Mouse (Mus musculus) CH12.LX (cell line): ENCODE data around the gene Gpatch2. TPM values are rescaled to one million over a fixed set of nuclear protein-coding genes. Genes with fewer than 3 reads are reported as not detected.

Experiments used
- DNase-seq: peaks from one replicate; pipeline ENCODE4 v3.0.0-alpha.2; 2013; ENCODE audit errors: extremely low read depth
- H3K27ac ChIP-seq: 2 replicates; pipeline ENCODE4 v1.5.1; 2012; ENCODE audit warnings: low read depth, mild to moderate bottlenecking, control low read depth, moderate library complexity; ENCODE audit not compliant: insufficient read depth
- H3K27me3 ChIP-seq: replicated peaks from 2 replicates; pipeline ENCODE3; 2012; ENCODE audit warnings: inconsistent platforms
- H3K36me3 ChIP-seq, 2 experiments: replicated peaks in 1 of 2; 2 replicates each; pipeline versions ENCODE3 to v1.6.1; 2012; ENCODE audit warnings: inconsistent platforms in 1 of 2, low read length in 1 of 2, mild to moderate bottlenecking in 1 of 2, mixed read lengths in 1 of 2, moderate library complexity in 1 of 2; ENCODE audit not compliant: control insufficient read depth in 1 of 2, insufficient read depth in 1 of 2
- H3K4me1 ChIP-seq, 2 experiments: 2 replicates each; pipeline ENCODE4 v1.6.1; 2012; ENCODE audit warnings: inconsistent platforms in 1 of 2, moderate library complexity in 1 of 2; ENCODE audit not compliant: insufficient read depth in 2 of 2, control insufficient read depth in 1 of 2
- H3K4me2 ChIP-seq: 2 replicates; pipeline ENCODE4 v1.6.1; 2012; ENCODE audit warnings: low read depth, mild to moderate bottlenecking, control low read depth; ENCODE audit not compliant: poor library complexity, insufficient read depth, severe bottlenecking
- H3K4me3 ChIP-seq, 3 experiments: fragments of 150-350 bp in 1 of 3; sonication (generic) in 1 of 3; replicated peaks in 1 of 3; 2 replicates each; pipeline versions ENCODE3 to v1.5.1; 2011 to 2012; ENCODE audit warnings: low read depth in 2 of 3, low read length in 2 of 3, mild to moderate bottlenecking in 2 of 3, moderate library complexity in 2 of 3, control low read depth in 1 of 3, improper control_type of control experiment in 1 of 3, inconsistent platforms in 1 of 3, mixed read lengths in 1 of 3; ENCODE audit not compliant: poor library complexity in 1 of 3
- H3K79me2 ChIP-seq: replicated peaks from 2 replicates; pipeline ENCODE4 v1.6.1; 2012; ENCODE audit warnings: mild to moderate bottlenecking, moderate library complexity; ENCODE audit not compliant: control insufficient read depth, poor library complexity, insufficient read depth, severe bottlenecking; ENCODE audit errors: extremely low read depth
- H3K9ac ChIP-seq: 2 replicates; pipeline ENCODE4 v1.6.1; 2012; ENCODE audit warnings: low read depth, mild to moderate bottlenecking, control low read depth, moderate library complexity; ENCODE audit not compliant: insufficient read depth
- H3K9me3 ChIP-seq: replicated peaks from 2 replicates; pipeline ENCODE3; 2012; ENCODE audit warnings: low read length, inconsistent platforms, mixed read lengths
- BHLHE40 ChIP-seq: IDR thresholded peaks from 2 replicates; pipeline ENCODE4 v1.6.1; 2011; ENCODE audit warnings: mild to moderate bottlenecking, low read depth, low read length, improper control_type of control experiment
- CHD1 ChIP-seq: IDR thresholded peaks from 2 replicates; pipeline ENCODE4 v1.6.1; 2012; ENCODE audit warnings: low read depth, low read length, improper control_type of control experiment, inconsistent platforms
- CHD2 ChIP-seq: IDR thresholded peaks from 2 replicates; pipeline ENCODE4 v1.6.1; 2011; ENCODE audit warnings: low read length, improper control_type of control experiment
- E2F4 ChIP-seq: IDR thresholded peaks from 2 replicates; pipeline ENCODE4 v1.6.1; 2011; ENCODE audit warnings: low read depth, low read length, improper control_type of control experiment; ENCODE audit not compliant: insufficient replicate concordance
- ETS1 ChIP-seq: conservative IDR thresholded peaks from 2 replicates; pipeline ENCODE4 v1.6.1; 2012; ENCODE audit warnings: low read depth, mild to moderate bottlenecking, inconsistent platforms, low read length, improper control_type of control experiment, moderate library complexity
- HCFC1 ChIP-seq: IDR thresholded peaks from 2 replicates; pipeline ENCODE4 v1.6.1; 2012; ENCODE audit warnings: low read depth, mild to moderate bottlenecking, inconsistent platforms, low read length, improper control_type of control experiment
- IRF4 ChIP-seq: IDR thresholded peaks from 2 replicates; pipeline ENCODE4 v1.6.1; 2014; ENCODE audit warnings: low read depth, mild to moderate bottlenecking, inconsistent platforms, low read length, improper control_type of control experiment
- JUND ChIP-seq: conservative IDR thresholded peaks from 2 replicates; pipeline ENCODE4 v1.6.1; 2011; ENCODE audit warnings: low read depth, low read length, improper control_type of control experiment
- MAFK ChIP-seq: IDR thresholded peaks from 2 replicates; pipeline ENCODE4 v1.6.1; 2011; ENCODE audit warnings: low read length, improper control_type of control experiment; ENCODE audit not compliant: insufficient replicate concordance
- MAX ChIP-seq: IDR thresholded peaks from 2 replicates; pipeline ENCODE4 v1.6.1; 2011; ENCODE audit warnings: low read length, improper control_type of control experiment
- NELFE ChIP-seq: IDR thresholded peaks from 2 replicates; pipeline ENCODE4 v1.6.1; 2011; ENCODE audit warnings: low read depth, low read length, improper control_type of control experiment
- PAX5 ChIP-seq: IDR thresholded peaks from 2 replicates; pipeline ENCODE4 v1.6.1; 2012; ENCODE audit warnings: low read length, inconsistent platforms, mixed read lengths
- POLR2A ChIP-seq: IDR thresholded peaks from 2 replicates; pipeline ENCODE4 v1.6.1; 2011; ENCODE audit warnings: low read depth, mild to moderate bottlenecking, improper control_type of control experiment, low read length
- RAD21 ChIP-seq: IDR thresholded peaks from 2 replicates; pipeline ENCODE4 v1.6.1; 2011; ENCODE audit warnings: low read depth, mild to moderate bottlenecking, low read length, improper control_type of control experiment, moderate library complexity
- SIN3A ChIP-seq: IDR thresholded peaks from 2 replicates; pipeline ENCODE4 v1.6.1; 2012; ENCODE audit warnings: low read length, improper control_type of control experiment, inconsistent platforms
- SMC3 ChIP-seq: IDR thresholded peaks from 2 replicates; pipeline ENCODE4 v1.6.1; 2011; ENCODE audit warnings: low read depth, low read length, improper control_type of control experiment
- TCF12 ChIP-seq: IDR thresholded peaks from 2 replicates; pipeline ENCODE4 v1.6.1; 2014; ENCODE audit warnings: low read depth, mild to moderate bottlenecking, inconsistent platforms, low read length, improper control_type of control experiment
- UBTF ChIP-seq: IDR thresholded peaks from 2 replicates; pipeline ENCODE4 v1.6.1; 2012; ENCODE audit warnings: low read depth, mild to moderate bottlenecking, inconsistent platforms, low read length, improper control_type of control experiment, moderate library complexity
- USF1 ChIP-seq: IDR thresholded peaks from 2 replicates; pipeline ENCODE4 v1.6.1; 2014; ENCODE audit warnings: low read depth, mild to moderate bottlenecking, inconsistent platforms, low read length, improper control_type of control experiment
- USF2 ChIP-seq: conservative IDR thresholded peaks from 2 replicates; pipeline ENCODE4 v1.6.1; 2011; ENCODE audit warnings: low read depth, low read length, improper control_type of control experiment
- ZKSCAN1 ChIP-seq: IDR thresholded peaks from 2 replicates; pipeline ENCODE4 v1.6.1; 2012; ENCODE audit warnings: low read depth, inconsistent platforms, low read length, improper control_type of control experiment, borderline replicate concordance
- ZMIZ1 ChIP-seq: IDR thresholded peaks from 2 replicates; pipeline ENCODE4 v1.6.1; 2012; ENCODE audit warnings: low read depth, mild to moderate bottlenecking, inconsistent platforms, low read length, improper control_type of control experiment
- dilution Hi-C: fragments of 300-500 bp; cut with MboI; formaldehyde crosslinking; loops from 2 replicates; pipeline ENCODE4 v1.14.3; 2020; ENCODE audit warnings: low sequenced_read_pairs; ENCODE audit not compliant: extremely low pct_unique_long_range_greater_than_20kb, extremely low pct_ligation_motif_present
- in situ Hi-C: fragments of 300-500 bp; cut with MboI; formaldehyde crosslinking; loops from 3 replicates; pipeline ENCODE4 v1.14.3; 2019; ENCODE audit warnings: low sequenced_read_pairs, low pct_ligation_motif_present, low pct_unique_long_range_greater_than_20kb, mixed read lengths
- polyA plus RNA-seq: library from polyadenylated mRNA; unstranded; fragments of >175 nt; gene quantifications from 2 replicates; pipeline ENCODE4 v1.2.1, GENCODE M21; 2012; ENCODE audit warnings: low read depth; ENCODE audit not compliant: insufficient read length
- total RNA-seq, 2 experiments: library from RNA; depleted of rRNA; stranded (reverse); fragments of 300-350 nt in 1 of 2; fragments of >200 nt in 1 of 2; gene quantifications; 2 replicates each; pipeline ENCODE4 v1.2.3; 2012 to 2014

Gpatch2 gene
- total and polyA plus RNA-seq, 3 experiments: 14.1 to 17.0 (median 15.4) TPM

- no peak for DNase-seq
- H3K27me3 ChIP-seq: no peaks in the 10 kb centered on the region
- peaks cover 2 to 21% of the 10 kb centered on the region in 2 experiments for H3K4me1 ChIP-seq
- in situ Hi-C loops: no loop called here
- dilution Hi-C loops: no loop called here
- H3K4me3 ChIP-seq: no peak overlapping the region
- H3K4me2 ChIP-seq: no peak overlapping the region
- no peaks in the 10 kb centered on the region for H3K9me3 ChIP-seq
- H3K27ac ChIP-seq: no peak overlapping the region
- no peak overlapping the region for H3K9ac ChIP-seq
- H3K79me2 ChIP-seq: no peaks in the 10 kb centered on the region
- TF ChIP-seq BHLHE40: no peak
- TF ChIP-seq ZKSCAN1: no peak
- no peak for TF ChIP-seq USF2
- TF ChIP-seq E2F4: no peak
- no peak for TF ChIP-seq CHD2
- no peak for TF ChIP-seq MAX
- TF ChIP-seq PAX5: no peak
- no peak for TF ChIP-seq CHD1
- H3K36me3 ChIP-seq: peaks cover 0 to 17% of the 10 kb centered on the region in 2 experiments
Observed at GRCm38 (mm10) chr1:187282321-187282720, 67.0 kb downstream of the Gpatch2 start.

GRCm38 (mm10) chr1:187282804-187283203, 67.5 kb downstream of the Gpatch2 start:
- Histone ChIP-seq H3K4me3 (no peak overlapping the region), H3K27ac (no peak overlapping the region), H3K9me3 (no peaks in the 10 kb centered on the region), H3K27me3 (no peaks in the 10 kb centered on the region), H3K36me3 (peaks cover 0 to 15% of the 10 kb centered on the region in 2 experiments), H3K4me1 (peaks cover 2 to 21% of the 10 kb centered on the region in 2 experiments), H3K4me2 (no peak overlapping the region), H3K79me2 (no peaks in the 10 kb centered on the region), H3K9ac (no peak overlapping the region)
- in situ Hi-C loops: no loop called here
- dilution Hi-C loops: no loop called here
- peak; percentile 20 for DNase-seq
- TF ChIP-seq SIN3A (no peak), USF2 (no peak), NELFE (no peak), JUND (no peak), POLR2A (no peak)

- in situ Hi-C loops (no loop called here), dilution Hi-C loops (no loop called here)
- Histone ChIP-seq H3K4me1 (peaks cover 2 to 26% of the 10 kb centered on the region in 2 experiments), H3K9ac (no peak overlapping the region), H3K27me3 (no peaks in the 10 kb centered on the region), H3K4me2 (no peak overlapping the region), H3K9me3 (no peaks in the 10 kb centered on the region), H3K4me3 (no peak overlapping the region), H3K79me2 (no peaks in the 10 kb centered on the region), H3K36me3 (peaks cover 0 to 12% of the 10 kb centered on the region in 2 experiments), H3K27ac (no peak overlapping the region)
- no peak for DNase-seq
- no peak for TF ChIP-seq TCF12
- TF ChIP-seq ZKSCAN1: no peak
- no peak for TF ChIP-seq RAD21
- TF ChIP-seq BHLHE40: no peak
- no peak for TF ChIP-seq NELFE
- no peak for TF ChIP-seq CHD2
- TF ChIP-seq USF2: no peak
- no peak for TF ChIP-seq POLR2A
- no peak for TF ChIP-seq ZMIZ1
- no peak for TF ChIP-seq UBTF
- no peak for TF ChIP-seq SMC3
- no peak for TF ChIP-seq USF1
- no peak for TF ChIP-seq ETS1
- no peak for TF ChIP-seq HCFC1
- no peak for TF ChIP-seq E2F4
- TF ChIP-seq MAFK: no peak
- TF ChIP-seq IRF4: no peak
Observed at GRCm38 (mm10) chr1:187285735-187286134, 70.4 kb downstream of the Gpatch2 start.
